Mouse (Mus musculus) layer of hippocampus, adult 18-20 months (tissue): Measurements from ENCODE around the gene Zfand3. TPM values are rescaled to one million over a fixed set of nuclear protein-coding genes. Genes with fewer than 3 reads are reported as not detected.

Experiments used
- DNase-seq, 2 experiments: peaks; one replicate each; pipeline ENCODE4 v3.0.0; 2022; ENCODE audit warnings: low spot score in 2 of 2
- total RNA-seq, 2 experiments: library from RNA; stranded (reverse); gene quantifications; 2 replicates each; pipeline ENCODE4 v1.2.3; 2021

The Zfand3 gene
- total RNA-seq, 2 experiments from 2014 or later = 119 to 120 TPM

- DNase-seq = no peak
Measured at GRCm38 (mm10) chr17:30258480-30258879, 253.9 kb downstream of the Zfand3 start.

GRCm38 (mm10) chr17:30259938-30260337, 255.4 kb downstream of the Zfand3 start:
- no peak for DNase-seq

Other genes with a start within 250 kb of the Zfand3 start
- 10 to 100 TPM; 53.8 to 63.8 TPM for gene Mdga1, start 34.6 kb upstream of the Zfand3 start, total RNA-seq